Mouse (Mus musculus) intestine, postnatal 0 days (tissue): ENCODE measurements around the gene Sufu. TPM values are rescaled to one million over a fixed set of nuclear protein-coding genes. Genes with fewer than 3 reads are reported as not detected.

Experiments used
- ATAC-seq: fragments of 200-750 bp; cut with Nextera tagmentation; 2 replicates; pipeline ENCODE4 v1.8.0; 2017; ENCODE audit warnings: mild to moderate bottlenecking, moderate TSS enrichment, moderate library complexity
- H3K27ac ChIP-seq: fragments of 300-500 bp; sonication (generic); 2 replicates; pipeline ENCODE4 v1.5.1; 2014; ENCODE audit warnings: mild to moderate bottlenecking, low read depth, low read length, moderate library complexity
- H3K27me3 ChIP-seq: fragments of 300-500 bp; sonication (generic); replicated peaks from 2 replicates; pipeline ENCODE4 v1.6.1; 2014; ENCODE audit warnings: low read length, mixed read lengths; ENCODE audit not compliant: control insufficient read depth, insufficient read depth
- H3K36me3 ChIP-seq: fragments of 300-500 bp; sonication (generic); 2 replicates; pipeline ENCODE4 v1.6.1; 2014; ENCODE audit warnings: mild to moderate bottlenecking, moderate library complexity; ENCODE audit not compliant: control insufficient read depth, insufficient read depth
- H3K4me1 ChIP-seq: fragments of 300-500 bp; sonication (generic); replicated peaks from 2 replicates; pipeline ENCODE4 v1.6.1; 2014; ENCODE audit warnings: antibody characterized with exemption, low read length, mixed read lengths; ENCODE audit not compliant: control insufficient read depth, insufficient read depth
- H3K4me2 ChIP-seq: fragments of 300-500 bp; sonication (generic); replicated peaks from 2 replicates; pipeline ENCODE4 v1.6.1; 2014; ENCODE audit warnings: low read depth, mild to moderate bottlenecking, moderate library complexity
- H3K4me3 ChIP-seq: fragments of 300-500 bp; sonication (generic); 2 replicates; pipeline ENCODE4 v1.5.1; 2014; ENCODE audit warnings: low read depth, low read length
- H3K9ac ChIP-seq: fragments of 300-500 bp; sonication (generic); 2 replicates; pipeline ENCODE4 v1.6.1; 2014; ENCODE audit warnings: mild to moderate bottlenecking, low read depth, low read length
- H3K9me3 ChIP-seq: fragments of 300-500 bp; sonication (generic); 2 replicates; pipeline ENCODE4 v1.6.1; 2016; ENCODE audit warnings: mixed run types; ENCODE audit not compliant: control insufficient read depth
- CTCF ChIP-seq: sonication (generic); IDR thresholded peaks from 2 replicates; pipeline ENCODE4 v1.5.1; 2016; ENCODE audit warnings: low read depth, mild to moderate bottlenecking, control low read depth, antibody characterized with exemption, moderate library complexity
- WGBS: fragments of 180-500 bp; shearing (Covaris S2); extraction: QIAGEN DNeasy Blood & Tissue Kit; methylation state at CpG from one replicate; pipeline ENCODE4 v1.1.7; 2014; 5-methylcytosine and 5-hydroxymethylcytosine counted together
- polyA plus RNA-seq: library from polyadenylated mRNA; unstranded; fragments of >200 nt; fragmentation: Nextera tagmentation; extraction: Ambion mirVana; gene quantifications from 2 replicates; pipeline ENCODE4 v1.2.1, GENCODE M21; 2015

The Sufu gene
- polyA plus RNA-seq, 1 experiment from 2014 or later, result 9.5 TPM

- ATAC-seq, result no peak
- peaks cover 11% of the 10 kb centered on the region for H3K4me1 ChIP-seq
- WGBS, result 56% methylated on average over 8 of the region's 8 CpGs
- no peak for TF ChIP-seq CTCF
- no peaks in the 10 kb centered on the region for H3K9me3 ChIP-seq
- no peaks in the 10 kb centered on the region for H3K27me3 ChIP-seq
- no peak overlapping the region for H3K9ac ChIP-seq
- no peaks in the 10 kb centered on the region for H3K36me3 ChIP-seq
- no peak overlapping the region for H3K4me3 ChIP-seq
- H3K27ac ChIP-seq, result no peak overlapping the region
- no peak overlapping the region for H3K4me2 ChIP-seq
Measured at GRCm38 (mm10) chr19:46530449-46530990, 133.8 kb downstream of the Sufu start.

GRCm38 (mm10) chr19:46531071-46532030 lies 134.7 kb downstream of the Sufu start:
- H3K4me1 ChIP-seq, result peaks cover 11% of the 10 kb centered on the region
- no peak overlapping the region; the same call in 1 of the 2 replicates for H3K27ac ChIP-seq
- no peak for ATAC-seq
- H3K9ac ChIP-seq, result no peak overlapping the region
- no peak overlapping the region for H3K4me3 ChIP-seq
- no peak overlapping the region for H3K4me2 ChIP-seq
- no peaks in the 10 kb centered on the region for H3K9me3 ChIP-seq
- TF ChIP-seq CTCF, result peak; percentile 31
- H3K27me3 ChIP-seq, result no peaks in the 10 kb centered on the region
- no peaks in the 10 kb centered on the region for H3K36me3 ChIP-seq
- 34% methylated on average over 16 of the region's 16 CpGs for WGBS

- Histone ChIP-seq H3K9me3 (no peaks in the 10 kb centered on the region), H3K9ac (0 out of 2 replicates have a peak overlapping the region, but pooled peaks have one; percentile 2), H3K36me3 (peaks cover 3% of the 10 kb centered on the region; the same call in 1 of the 2 replicates), H3K27me3 (no peaks in the 10 kb centered on the region), H3K4me1 (peaks cover 11% of the 10 kb centered on the region), H3K4me3 (no peak overlapping the region), H3K4me2 (no peak overlapping the region), H3K27ac (peak overlapping the region; percentile 89)
- peak; percentile 32 for TF ChIP-seq CTCF
- peak; percentile 42 for ATAC-seq
- 16% methylated on average over 10 of the region's 10 CpGs for WGBS
Measured at GRCm38 (mm10) chr19:46532031-46532688, 135.5 kb downstream of the Sufu start.

GRCm38 (mm10) chr19:46533066-46533465 lies 136.4 kb downstream of the Sufu start:
- no peak overlapping the region for H3K4me3 ChIP-seq
- H3K27me3 ChIP-seq, result no peaks in the 10 kb centered on the region
- H3K36me3 ChIP-seq, result peaks cover 3% of the 10 kb centered on the region; the same call in 1 of the 2 replicates
- TF ChIP-seq CTCF, result no peak
- WGBS, result 45% methylated on average over 4 of the region's 4 CpGs
- no peak overlapping the region for H3K4me2 ChIP-seq
- peak overlapping the region; percentile 89 for H3K27ac ChIP-seq
- no peak overlapping the region for H3K9ac ChIP-seq
- no peak for ATAC-seq
- peaks cover 11% of the 10 kb centered on the region for H3K4me1 ChIP-seq
- no peaks in the 10 kb centered on the region for H3K9me3 ChIP-seq

- H3K27me3 ChIP-seq, result no peaks in the 10 kb centered on the region
- no peak for ATAC-seq
- H3K9me3 ChIP-seq, result no peaks in the 10 kb centered on the region
- H3K4me2 ChIP-seq, result no peak overlapping the region
- H3K4me1 ChIP-seq, result peaks cover 11% of the 10 kb centered on the region
- WGBS, result 67% methylated on average over 5 of the region's 5 CpGs
- peak overlapping the region; percentile 89 for H3K27ac ChIP-seq
- H3K9ac ChIP-seq, result no peak overlapping the region
- H3K36me3 ChIP-seq, result peaks cover 3% of the 10 kb centered on the region; the same call in 1 of the 2 replicates
- no peak for TF ChIP-seq CTCF
- no peak overlapping the region for H3K4me3 ChIP-seq
Measured at GRCm38 (mm10) chr19:46533525-46533924, 136.8 kb downstream of the Sufu start.
